ENCODE assay signal across 29 mouse cellular contexts in genomic region chr10:117885358-117885757, GRCm38 (mm10). TPM values are rescaled to one million over a fixed set of nuclear protein-coding genes. Genes with fewer than 3 reads are reported as not detected.
DNase-seq lines count a peak whose midpoint lies in the region; ATAC-seq and TF ChIP-seq lines count a peak whose summit lies in the region.
"Had no signal": no experiment of that assay in that cellular context is flagged by ENCODE, and none has a peak within 500 bp of the region (broad histone marks: within the 10 kb centered on the region; RNA-seq: fewer than 3 reads in every experiment).

No protein-coding gene starts in this region.

- H3K27ac ChIP-seq in liver, embryonic 12.5 days: no peak overlapping the region
- no peak overlapping the region for H3K27ac ChIP-seq in liver, postnatal 0 days (ENCODE audit: low read depth)
- peak overlapping the region; percentile 43 for H3K27ac ChIP-seq in lung, postnatal 0 days (ENCODE audit: low read length)
- H3K27ac ChIP-seq: embryonic facial prominence, embryonic 10.5 days; embryonic facial prominence, embryonic 13.5 days; forebrain, embryonic 12.5 days; forebrain, embryonic 15.5 days; heart, adult 2 months; heart, embryonic 10.5 days; heart, embryonic 13.5 days; hindbrain, embryonic 14.5 days; hindbrain, postnatal 0 days had no signal

- no peak for DNase-seq in liver, postnatal 0 days
- no peak for DNase-seq in lung, postnatal 0 days (ENCODE audit: low spot score)
- no peak for DNase-seq in lung, postnatal 4 days
- DNase-seq in layer of hippocampus, adult 18-20 months (ENCODE audit: low spot score in 2 of 2): no peak
- DNase-seq: adrenal gland, adult 2 months; adrenal gland, postnatal 14 days; B cell, adult 2 months; cerebellum, adult 11 months; cerebellum, adult 2 months; cerebellum, postnatal 10 days; cerebellum, postnatal 36 days; embryo, embryonic 11 days; gastrocnemius, postnatal 25 days; heart, adult 2 months; heart, postnatal 14 days; heart, postnatal 4 days had no signal

- no peaks in the 10 kb centered on the region for H3K9me3 ChIP-seq in liver, embryonic 12.5 days (replicated peaks)
- no peaks in the 10 kb centered on the region for H3K9me3 ChIP-seq in liver, postnatal 0 days (ENCODE audit: low read length)
- H3K9me3 ChIP-seq in lung, postnatal 0 days (ENCODE audit: low read length): no peaks in the 10 kb centered on the region
- H3K9me3 ChIP-seq: embryonic facial prominence, embryonic 10.5 days; embryonic facial prominence, embryonic 13.5 days; forebrain, embryonic 12.5 days; forebrain, embryonic 15.5 days; G1E; heart, embryonic 10.5 days; heart, embryonic 13.5 days had no signal

- ATAC-seq in liver, embryonic 12.5 days: peak; percentile 44
- ATAC-seq in liver, postnatal 0 days: no peak
- no peak for ATAC-seq in lung, postnatal 0 days
- peak; percentile 58 for ATAC-seq in granulocyte monocyte progenitor cell, adult 5-6 weeks (replicated peaks; ENCODE audit: poor library complexity, severe bottlenecking)
- ATAC-seq: forebrain, embryonic 15.5 days; hindbrain, postnatal 0 days had no signal

- no peaks in the 10 kb centered on the region for H3K27me3 ChIP-seq in liver, embryonic 12.5 days (replicated peaks)
- H3K27me3 ChIP-seq in liver, postnatal 0 days (ENCODE audit: insufficient read depth, low read length): no peaks in the 10 kb centered on the region
- no peaks in the 10 kb centered on the region for H3K27me3 ChIP-seq in lung, postnatal 0 days (replicated peaks; ENCODE audit: insufficient read depth, low read length)
- H3K27me3 ChIP-seq: CH12.LX; embryonic facial prominence, embryonic 13.5 days; forebrain, embryonic 12.5 days; forebrain, embryonic 15.5 days; heart, embryonic 13.5 days had no signal

- H3K9ac ChIP-seq in liver, embryonic 12.5 days: no peak overlapping the region
- H3K9ac ChIP-seq in liver, postnatal 0 days (replicated peaks): no peak overlapping the region
- H3K9ac ChIP-seq in lung, postnatal 0 days (replicated peaks; ENCODE audit: low read depth): no peak overlapping the region
- H3K9ac ChIP-seq: embryonic facial prominence, embryonic 13.5 days; forebrain, embryonic 12.5 days; forebrain, embryonic 15.5 days; heart, embryonic 13.5 days; hindbrain, embryonic 14.5 days had no signal

- TF ChIP-seq CTCF in liver, postnatal 0 days (IDR thresholded peaks at IDR 0.05; ENCODE audit: low read depth): no peak
- no peak for TF ChIP-seq CTCF in lung, postnatal 0 days (IDR thresholded peaks at IDR 0.05)

- H3K4me1 ChIP-seq in liver, embryonic 12.5 days: no peaks in the 10 kb centered on the region; the same call in 1 of the 2 replicates
- no peaks in the 10 kb centered on the region for H3K4me1 ChIP-seq in liver, postnatal 0 days (ENCODE audit: insufficient read depth)
- H3K4me1 ChIP-seq in lung, postnatal 0 days (ENCODE audit: insufficient read depth, low read depth, low read length): no peaks in the 10 kb centered on the region
- H3K4me1 ChIP-seq: embryonic facial prominence, embryonic 10.5 days; embryonic facial prominence, embryonic 13.5 days; forebrain, embryonic 12.5 days; forebrain, embryonic 15.5 days had no signal

- H3K4me2 ChIP-seq in liver, embryonic 12.5 days: no peak overlapping the region
- no peak overlapping the region for H3K4me2 ChIP-seq in liver, postnatal 0 days (ENCODE audit: low read depth, low read length)
- no peak overlapping the region for H3K4me2 ChIP-seq in lung, postnatal 0 days (replicated peaks; ENCODE audit: low read depth, low read length)
- H3K4me2 ChIP-seq: embryonic facial prominence, embryonic 13.5 days; forebrain, embryonic 12.5 days; forebrain, embryonic 15.5 days; heart, embryonic 13.5 days; hindbrain, embryonic 14.5 days had no signal

- 24% methylated on average over 4 of the region's 4 CpGs for WGBS in liver, embryonic 12.5 days (ENCODE audit: insufficient replicate concordance)
- WGBS in liver, postnatal 0 days (ENCODE audit: insufficient replicate concordance): 37% methylated on average over 4 of the region's 4 CpGs
- WGBS in lung, postnatal 0 days: 43% methylated on average over 4 of the region's 4 CpGs

- no peaks in the 10 kb centered on the region for H3K36me3 ChIP-seq in liver, embryonic 12.5 days
- H3K36me3 ChIP-seq in liver, postnatal 0 days (replicated peaks; ENCODE audit: insufficient read depth, low read length): no peaks in the 10 kb centered on the region
- H3K36me3 ChIP-seq in lung, postnatal 0 days (ENCODE audit: insufficient read depth, low read length): no peaks in the 10 kb centered on the region
- H3K36me3 ChIP-seq: embryonic facial prominence, embryonic 10.5 days; embryonic facial prominence, embryonic 13.5 days; forebrain, embryonic 12.5 days; forebrain, embryonic 15.5 days; G1E; heart, embryonic 10.5 days; heart, embryonic 13.5 days had no signal

- no peak overlapping the region for H3K4me3 ChIP-seq in liver, embryonic 12.5 days
- no peak overlapping the region for H3K4me3 ChIP-seq in liver, postnatal 0 days (ENCODE audit: low read depth, low read length)
- no peak overlapping the region for H3K4me3 ChIP-seq in lung, postnatal 0 days (ENCODE audit: low read depth, low read length)
- H3K4me3 ChIP-seq: embryonic facial prominence, embryonic 10.5 days; embryonic facial prominence, embryonic 13.5 days; erythroblast, embryonic 14.5 days; forebrain, embryonic 12.5 days; forebrain, embryonic 15.5 days; heart, adult 2 months; heart, embryonic 10.5 days; heart, embryonic 13.5 days had no signal

- no peak for TF ChIP-seq EP300 in liver, postnatal 0 days (IDR thresholded peaks at IDR 0.05; ENCODE audit: low read depth)
- TF ChIP-seq EP300 in lung, postnatal 0 days (IDR thresholded peaks at IDR 0.05): no peak

RNA-seq across cellular contexts. Expression of gene Rap1b, which starts 39.5 kb away (rescaled TPM):
- 174 and 185 TPM in 2 replicates for polyA plus RNA-seq in liver, embryonic 12.5 days (2016; fragmentation: Nextera tagmentation; extraction: Ambion mirVana)
- polyA plus RNA-seq in liver, postnatal 0 days (2015; fragmentation: Nextera tagmentation; extraction: Ambion mirVana): 103 and 105 TPM in 2 replicates
- polyA plus RNA-seq in lung, postnatal 0 days (2015; fragmentation: Nextera tagmentation; extraction: Ambion mirVana): 268 and 290 TPM in 2 replicates
- total RNA-seq in granulocyte monocyte progenitor cell, adult 5-6 weeks (2014; fragmentation: Nextera tagmentation): 124 and 127 TPM in 2 replicates
- 92.3 and 107 TPM in 2 replicates for total RNA-seq in granulocyte monocyte progenitor cell, adult 5-6 weeks (2017)
- 10 to 100 TPM; 55.5 to 59.5 TPM for total RNA-seq in layer of hippocampus, adult 18-20 months (2021)

Comparison
In these comparisons a context has a peak if more than half of its experiments do, and no peak if none do; other contexts are left out.
1. ATAC-seq: peak in liver, embryonic 12.5 days (single experiment) and granulocyte monocyte progenitor cell, adult 5-6 weeks (single experiment); none in liver, postnatal 0 days (single experiment) and lung, postnatal 0 days (single experiment).